Mouse (Mus musculus): ENCODE data around the gene Bloc1s4.

GRCm38 (mm10) chr5:36727136-36727535 is 21.3 kb downstream of the Bloc1s4 start:
- no peak for TF ChIP-seq CTCF (IDR thresholded peaks at IDR 0.05)
- TF ChIP-seq EP300 (IDR thresholded peaks at IDR 0.05): no peak
